Mouse (Mus musculus) c-Kit-negative CD71-positive TER-119-positive erythroid progenitor cells, embryonic 14.5 days (primary cell): ENCODE data around the gene Adgre4.
A peak's percentile ranks its signal among the peaks of the same experiment; 100 is the strongest.
"Not testable (repeated sequence)": the region's sequence is repeated elsewhere in the genome, so short reads cannot be mapped to it uniquely, and the experiment has no call there.

Experiments used
- DNase-seq: peaks from one replicate; pipeline ENCODE4 v3.0.0-alpha.2; 2013; ENCODE audit warnings: low read depth, low spot score

The Adgre4 gene

GRCm38 (mm10) chr17:55749786-55750185, at the start of gene Adgre4:
Adgre4 (plus strand) TSS chr17:55749984.
- DNase-seq: no peak

- DNase-seq: peak; percentile 68
Observed at GRCm38 (mm10) chr17:55702161-55702820, 47.5 kb upstream of the Adgre4 start.

GRCm38 (mm10) chr17:55702865-55703264, 46.9 kb upstream of the Adgre4 start:
- no peak for DNase-seq

GRCm38 (mm10) chr17:55711984-55712811, 37.6 kb upstream of the Adgre4 start, which contains the start of gene Pot1b:
Pot1b (minus strand) TSS chr17:55712628.
- DNase-seq: peak; percentile 93

- DNase-seq: no peak
Observed at GRCm38 (mm10) chr17:55721270-55721669, 28.5 kb upstream of the Adgre4 start.

- DNase-seq: no peak
Observed at GRCm38 (mm10) chr17:55722250-55722649, 27.5 kb upstream of the Adgre4 start.

- no peak for DNase-seq
Observed at GRCm38 (mm10) chr17:55726193-55726592, 23.6 kb upstream of the Adgre4 start.

GRCm38 (mm10) chr17:55736675-55737074, 13.1 kb upstream of the Adgre4 start:
- DNase-seq: no peak

GRCm38 (mm10) chr17:55751170-55751569, 1.4 kb downstream of the Adgre4 start:
- DNase-seq: no peak

- DNase-seq: no peak
Observed at GRCm38 (mm10) chr17:55813642-55814041, 63.9 kb downstream of the Adgre4 start.

- no peak for DNase-seq
Observed at GRCm38 (mm10) chr17:55816853-55817252, 67.1 kb downstream of the Adgre4 start.

GRCm38 (mm10) chr17:55821566-55821965, 71.8 kb downstream of the Adgre4 start:
- DNase-seq: no peak

- no peak for DNase-seq
Observed at GRCm38 (mm10) chr17:55843067-55843466, 93.3 kb downstream of the Adgre4 start.

GRCm38 (mm10) chr17:55877184-55877583, 127.4 kb downstream of the Adgre4 start:
- no peak for DNase-seq

- not testable (repeated sequence) for DNase-seq
Observed at GRCm38 (mm10) chr17:55878282-55878635, 128.5 kb downstream of the Adgre4 start.

GRCm38 (mm10) chr17:55878636-55879369, 129.0 kb downstream of the Adgre4 start, which contains the start of gene Zfp119a:
Zfp119a (minus strand) TSS chr17:55878930.
- peak; percentile 63 for DNase-seq

GRCm38 (mm10) chr17:55883631-55884030, 133.8 kb downstream of the Adgre4 start:
- DNase-seq: no peak

- no peak for DNase-seq
Observed at GRCm38 (mm10) chr17:55884912-55885311, 135.1 kb downstream of the Adgre4 start.

GRCm38 (mm10) chr17:55892406-55892955, 142.7 kb downstream of the Adgre4 start:
- DNase-seq: not testable (repeated sequence)

GRCm38 (mm10) chr17:55903087-55903486, 153.3 kb downstream of the Adgre4 start:
- DNase-seq: no peak
